Comparison of ENCODE assay signal across 18 mouse cellular contexts in the genomic region with DNA sequence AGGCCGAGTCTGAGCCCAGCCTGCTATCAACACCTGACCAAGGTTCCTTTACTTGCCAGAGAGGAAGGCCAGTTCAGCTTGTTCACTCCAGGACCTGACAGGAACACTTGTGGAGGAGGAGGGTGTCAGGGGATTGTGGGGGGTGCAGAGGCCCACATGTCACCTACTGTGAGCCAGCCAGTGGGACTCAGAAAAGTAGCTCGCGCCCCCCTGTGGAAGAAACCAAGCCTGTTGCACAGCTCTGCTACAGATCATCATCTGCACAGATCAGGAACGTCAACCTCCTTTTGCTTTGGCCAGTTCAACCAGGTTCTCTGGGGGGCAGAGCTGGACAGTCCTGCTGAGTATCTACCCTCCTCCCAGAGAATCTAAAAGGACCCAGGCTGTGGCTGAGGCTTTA. TPM values are rescaled to one million over a fixed set of nuclear protein-coding genes. Genes with fewer than 3 reads are reported as not detected.
DNase-seq lines count a peak whose midpoint lies in the region; ATAC-seq and TF ChIP-seq lines count a peak whose summit lies in the region.
"Had no signal": no experiment of that assay in that cellular context is flagged by ENCODE, and none has a peak within 500 bp of the region (broad histone marks: within the 10 kb centered on the region; RNA-seq: fewer than 3 reads in every experiment).

No protein-coding gene starts in this region.

- H3K9me3 ChIP-seq in forebrain, postnatal 0 days (ENCODE audit: low read length) = no peaks in the 10 kb centered on the region
- no peaks in the 10 kb centered on the region for H3K9me3 ChIP-seq in forebrain, embryonic 11.5 days (ENCODE audit: control insufficient read depth, low read length)
- no peaks in the 10 kb centered on the region for H3K9me3 ChIP-seq in ES-Bruce4 (replicated peaks; ENCODE audit: control insufficient read depth, insufficient read depth, low read length, poor library complexity, severe bottlenecking)
- H3K9me3 ChIP-seq: heart, embryonic 15.5 days; hindbrain, embryonic 13.5 days; intestine, embryonic 15.5 days had no signal

- no peaks in the 10 kb centered on the region; the same call in 1 of the 2 replicates for H3K27me3 ChIP-seq in forebrain, postnatal 0 days (ENCODE audit: insufficient read depth, low read length)
- no peaks in the 10 kb centered on the region for H3K27me3 ChIP-seq in forebrain, embryonic 11.5 days (ENCODE audit: control insufficient read depth, insufficient read depth, low read length)
- H3K27me3 ChIP-seq in ES-Bruce4 (ENCODE audit: control insufficient read depth, insufficient read depth, low read length, poor library complexity, severe bottlenecking) = no peaks in the 10 kb centered on the region
- H3K27me3 ChIP-seq: heart, embryonic 15.5 days; hindbrain, embryonic 13.5 days; intestine, embryonic 15.5 days had no signal

- no peak for DNase-seq in forebrain, postnatal 0 days
- no peak for DNase-seq in forebrain, embryonic 11.5 days (ENCODE audit: low spot score)
- DNase-seq in layer of hippocampus, adult 2 months (ENCODE audit: low spot score in 2 of 2) = no peak
- no peak for DNase-seq in layer of hippocampus, adult 9-10 months (ENCODE audit: low spot score)
- DNase-seq in A20 (ENCODE audit: low read depth, low spot score) = peak; percentile 27
- DNase-seq in adrenal gland, postnatal 14 days = no peak
- DNase-seq: cerebellum, adult 9-10 months; gastrocnemius, postnatal 10 days; heart, adult 18-20 months; layer of hippocampus, postnatal 36 days; lung, adult 18-20 months; right cerebral cortex, postnatal 4 days; thymus, postnatal 14 days had no signal

- no peak for ATAC-seq in forebrain, postnatal 0 days
- ATAC-seq in forebrain, embryonic 11.5 days (replicated peaks; ENCODE audit: low FRiP score) = no peak
- ATAC-seq in inflammation-experienced regulatory T-cells, adult 6 months = no peak
- ATAC-seq: intestine, embryonic 15.5 days had no signal

- no peak overlapping the region for H3K27ac ChIP-seq in forebrain, postnatal 0 days (ENCODE audit: low read depth, low read length)
- no peak overlapping the region for H3K27ac ChIP-seq in forebrain, embryonic 11.5 days (ENCODE audit: low read depth, low read length)
- H3K27ac ChIP-seq in layer of hippocampus, adult 2 months = no peak overlapping the region
- H3K27ac ChIP-seq in ES-Bruce4 (ENCODE audit: insufficient read depth, low read length) = no peak overlapping the region
- H3K27ac ChIP-seq: heart, embryonic 15.5 days; hindbrain, embryonic 13.5 days; intestine, embryonic 15.5 days had no signal

- 55% methylated on average over 4 of the region's 4 CpGs for WGBS in forebrain, postnatal 0 days
- 49% methylated on average over 4 of the region's 4 CpGs for WGBS in forebrain, embryonic 11.5 days

- H3K4me2 ChIP-seq in forebrain, postnatal 0 days (ENCODE audit: low read depth) = no peak overlapping the region
- H3K4me2 ChIP-seq in forebrain, embryonic 11.5 days (ENCODE audit: low read depth, low read length, severe bottlenecking) = no peak overlapping the region
- H3K4me2 ChIP-seq: heart, embryonic 15.5 days; hindbrain, embryonic 13.5 days; intestine, embryonic 15.5 days had no signal

- TF ChIP-seq EP300 in ES-Bruce4 (IDR thresholded peaks at IDR 0.05; ENCODE audit: insufficient read depth, low read depth, low read length) = no peak

- no peak overlapping the region for H3K4me3 ChIP-seq in forebrain, postnatal 0 days (ENCODE audit: low read depth, low read length)
- no peak overlapping the region for H3K4me3 ChIP-seq in forebrain, embryonic 11.5 days (ENCODE audit: low read depth, low read length)
- no peak overlapping the region for H3K4me3 ChIP-seq in layer of hippocampus, adult 2 months
- no peak overlapping the region for H3K4me3 ChIP-seq in ES-Bruce4 (ENCODE audit: low read depth, low read length)
- H3K4me3 ChIP-seq: heart, embryonic 15.5 days; hindbrain, embryonic 13.5 days; intestine, embryonic 15.5 days had no signal

- TF ChIP-seq CTCF in forebrain, postnatal 0 days (IDR thresholded peaks at IDR 0.05; ENCODE audit: low read depth) = peak; percentile 20; the same call in 1 of the 2 replicates
- TF ChIP-seq CTCF in layer of hippocampus, adult 2 months (conservative IDR thresholded peaks at IDR 0.05) = peak; percentile 51
- peak; percentile 60 for TF ChIP-seq CTCF in ES-Bruce4 (IDR thresholded peaks at IDR 0.05; ENCODE audit: low read depth, low read length)

- H3K9ac ChIP-seq in forebrain, postnatal 0 days = no peak overlapping the region
- no peak overlapping the region for H3K9ac ChIP-seq in forebrain, embryonic 11.5 days (ENCODE audit: low read length)
- H3K9ac ChIP-seq in ES-Bruce4 (ENCODE audit: low read depth, poor library complexity, severe bottlenecking) = no peak overlapping the region
- H3K9ac ChIP-seq: heart, embryonic 15.5 days; hindbrain, embryonic 13.5 days; intestine, embryonic 15.5 days had no signal

- TF ChIP-seq POLR2A in ES-Bruce4 (IDR thresholded peaks at IDR 0.05; ENCODE audit: insufficient read depth, low read length) = no peak

- no peaks in the 10 kb centered on the region for H3K4me1 ChIP-seq in forebrain, postnatal 0 days (ENCODE audit: insufficient read depth)
- peaks cover 2% of the 10 kb centered on the region for H3K4me1 ChIP-seq in forebrain, embryonic 11.5 days (replicated peaks; ENCODE audit: control insufficient read depth, insufficient read depth, low read length)
- H3K4me1 ChIP-seq in ES-Bruce4 (ENCODE audit: control insufficient read depth, insufficient read depth, low read length) = no peaks in the 10 kb centered on the region

- no peaks in the 10 kb centered on the region for H3K36me3 ChIP-seq in forebrain, postnatal 0 days (ENCODE audit: insufficient read depth)
- H3K36me3 ChIP-seq in forebrain, embryonic 11.5 days (ENCODE audit: control insufficient read depth, insufficient read depth, low read length) = no peaks in the 10 kb centered on the region
- H3K36me3 ChIP-seq in ES-Bruce4 (ENCODE audit: control insufficient read depth, insufficient read depth, low read length, poor library complexity, severe bottlenecking) = no peaks in the 10 kb centered on the region
- H3K36me3 ChIP-seq: heart, embryonic 15.5 days; hindbrain, embryonic 13.5 days; intestine, embryonic 15.5 days had no signal

RNA-seq across cellular contexts. Expression of gene Ccdc167, which starts 37.7 kb away (rescaled TPM):
- 7.7 and 8.8 TPM in 2 replicates for total RNA-seq in forebrain, postnatal 0 days (2014; rRNA removed)
- polyA plus RNA-seq in forebrain, postnatal 0 days (2015; fragmentation: Nextera tagmentation; extraction: Ambion mirVana) = 7.4 and 7.7 TPM in 2 replicates
- polyA plus RNA-seq in forebrain, embryonic 11.5 days (2014; fragmentation: Nextera tagmentation; extraction: Ambion mirVana) = 13.7 and 17.0 TPM in 2 replicates
- total RNA-seq in layer of hippocampus, adult 2 months (2021) = 10 to 100 TPM; 26.6 TPM
- 14.5 and 15.7 TPM in 2 replicates for polyA plus RNA-seq in ES-Bruce4 (2011; ENCODE audit: insufficient read depth, insufficient read length, low read depth, missing spikeins)
- 10 to 100 TPM in 1 of 3 experiments, 1 to 10 TPM in 2; 5.5 to 12.3 (median 8.5) TPM for polyA plus RNA-seq in inflammation-experienced regulatory T-cells, adult 6 months (2017; shearing (Covaris generic))
- 12.7 and 13.9 TPM in 2 replicates for total RNA-seq in adrenal gland, postnatal 14 days (2021)
